Mouse (Mus musculus): Measurements from ENCODE around the gene Ofd1. TPM values are rescaled to one million over a fixed set of nuclear protein-coding genes. Genes with fewer than 3 reads are reported as not detected.

Gene Ofd1
- polyA plus RNA-seq, 1 experiment from 2014 or later: 8.9 TPM

DNA sequence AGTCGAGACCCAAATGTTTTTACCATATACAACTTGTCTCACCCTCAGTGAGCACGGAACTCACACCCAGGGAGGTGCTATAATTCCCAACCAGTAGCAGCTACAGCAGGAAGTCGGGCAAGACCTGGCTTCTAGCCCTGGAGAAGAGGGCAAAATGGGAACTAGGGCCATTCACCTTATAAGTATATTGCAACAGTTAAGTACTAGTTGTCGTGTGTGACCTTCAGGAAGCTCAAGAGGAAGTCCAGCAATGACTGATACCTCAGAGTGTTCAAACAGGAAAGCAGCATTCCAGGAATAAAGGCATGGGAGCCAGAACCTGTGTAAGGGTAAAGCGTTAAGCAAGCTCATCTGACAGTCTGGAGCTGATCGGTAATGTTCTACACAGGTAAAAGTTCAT, 13.0 kb upstream of the Ofd1 start:
- no peak overlapping the region for H3K4me2 ChIP-seq (ENCODE audit: low read depth, low read length, severe bottlenecking)
- no peak overlapping the region for H3K9ac ChIP-seq (ENCODE audit: low read length)
- H3K36me3 ChIP-seq (ENCODE audit: control insufficient read depth, insufficient read depth, low read length): no peaks in the 10 kb centered on the region; the same call in 1 of the 2 replicates
- no peak overlapping the region for H3K27ac ChIP-seq (ENCODE audit: low read depth, low read length)
- H3K4me1 ChIP-seq (replicated peaks; ENCODE audit: control insufficient read depth, insufficient read depth, low read length): no peaks in the 10 kb centered on the region
- ATAC-seq (replicated peaks; ENCODE audit: low FRiP score) (no peak), DNase-seq (ENCODE audit: low spot score) (no peak)
- no peak overlapping the region for H3K4me3 ChIP-seq (ENCODE audit: low read depth, low read length)
- H3K9me3 ChIP-seq (ENCODE audit: control insufficient read depth, low read length): no peaks in the 10 kb centered on the region
- WGBS: 86% methylated on average over 6 of the region's 6 CpGs
- no peaks in the 10 kb centered on the region for H3K27me3 ChIP-seq (ENCODE audit: control insufficient read depth, insufficient read depth, low read length)

- DNase-seq (ENCODE audit: low spot score) (no peak), ATAC-seq (replicated peaks; ENCODE audit: low FRiP score) (no peak)
- no peaks in the 10 kb centered on the region for H3K36me3 ChIP-seq (ENCODE audit: control insufficient read depth, insufficient read depth, low read length)
- H3K4me2 ChIP-seq (ENCODE audit: low read depth, low read length, severe bottlenecking): no peak overlapping the region
- H3K27ac ChIP-seq (ENCODE audit: low read depth, low read length): no peak overlapping the region
- WGBS: 75% methylated on average over 3 of the region's 3 CpGs
- no peak overlapping the region for H3K4me3 ChIP-seq (ENCODE audit: low read depth, low read length)
- no peaks in the 10 kb centered on the region for H3K4me1 ChIP-seq (replicated peaks; ENCODE audit: control insufficient read depth, insufficient read depth, low read length)
- H3K9me3 ChIP-seq (ENCODE audit: control insufficient read depth, low read length): no peaks in the 10 kb centered on the region
- H3K9ac ChIP-seq (ENCODE audit: low read length): no peak overlapping the region
- peaks cover 5% of the 10 kb centered on the region for H3K27me3 ChIP-seq (ENCODE audit: control insufficient read depth, insufficient read depth, low read length)
Measured at GRCm38 (mm10) chrX:166444552-166444951, 4.0 kb upstream of the Ofd1 start.

DNA sequence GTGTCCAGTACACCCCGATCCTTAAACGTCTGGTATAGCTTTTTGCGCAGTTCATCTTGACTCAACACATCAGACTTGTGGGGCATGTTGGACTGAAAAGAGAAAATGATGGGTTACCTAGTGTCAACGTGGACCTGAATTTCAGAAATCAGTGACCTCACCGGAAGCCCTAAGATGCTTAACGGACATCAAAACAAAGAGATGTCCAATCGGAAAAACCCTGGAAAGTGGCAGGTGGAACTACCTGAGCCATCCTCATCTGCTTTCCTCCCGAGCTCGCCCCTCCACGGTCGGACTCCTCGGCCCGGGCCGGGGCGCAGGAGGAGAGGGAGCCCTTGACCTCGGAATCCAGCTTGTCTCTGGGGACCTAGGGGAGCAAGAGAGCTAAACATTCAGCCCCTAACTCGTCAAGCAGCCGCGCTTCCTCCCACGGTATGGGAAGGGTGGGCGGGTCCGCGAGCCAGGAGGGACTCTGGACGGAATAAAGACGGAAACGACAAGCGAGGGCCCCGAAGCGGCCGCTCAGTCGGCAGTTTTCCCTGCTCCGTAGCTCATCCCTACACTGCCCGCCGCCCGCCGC, 378 bp downstream of the Ofd1 start, which contains the start of gene Trappc2:
Gene Trappc2 (plus strand): TSS at position 539 of the 580 bp plus-strand sequence.
- no peaks in the 10 kb centered on the region for H3K36me3 ChIP-seq (ENCODE audit: control insufficient read depth, insufficient read depth, low read length)
- ATAC-seq (replicated peaks; ENCODE audit: low FRiP score) (peak; percentile 82), DNase-seq (ENCODE audit: low spot score) (no peak)
- H3K4me3 ChIP-seq (ENCODE audit: low read depth, low read length): peak within 1 kb of the TSS; percentile 51
- peaks cover 7% of the 10 kb centered on the region for H3K27me3 ChIP-seq (ENCODE audit: control insufficient read depth, insufficient read depth, low read length)
- no peaks in the 10 kb centered on the region for H3K9me3 ChIP-seq (ENCODE audit: control insufficient read depth, low read length)
- 16% methylated on average over 31 of the region's 36 CpGs for WGBS
- peak within 1 kb of the TSS; percentile 58 for H3K4me2 ChIP-seq (ENCODE audit: low read depth, low read length, severe bottlenecking)
- no peaks in the 10 kb centered on the region for H3K4me1 ChIP-seq (replicated peaks; ENCODE audit: control insufficient read depth, insufficient read depth, low read length)
- peak within 1 kb of the TSS; percentile 77 for H3K9ac ChIP-seq (ENCODE audit: low read length)
- H3K27ac ChIP-seq (ENCODE audit: low read depth, low read length): peak within 1 kb of the TSS; percentile 66

DNA sequence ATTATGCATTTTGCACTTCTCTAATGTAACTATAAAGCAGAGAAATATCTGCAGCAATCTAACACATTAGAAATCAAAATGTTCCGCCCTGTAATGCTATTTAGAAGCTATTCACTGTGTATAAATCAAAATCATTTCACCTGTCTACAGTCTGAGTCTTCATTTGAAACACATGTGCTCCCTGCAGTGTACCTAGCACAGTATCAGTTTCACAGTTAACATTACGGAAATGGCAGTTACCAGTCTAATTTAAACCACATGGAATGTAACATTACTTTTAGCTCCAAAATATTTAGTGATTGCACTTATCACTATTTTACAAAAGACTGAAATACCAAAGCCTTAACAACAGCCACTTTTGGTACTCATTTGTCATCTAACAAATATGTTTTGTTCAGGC, 5.7 kb downstream of the Ofd1 start:
- Histone ChIP-seq H3K27me3 (ENCODE audit: control insufficient read depth, insufficient read depth, low read length) (peaks cover 2% of the 10 kb centered on the region), H3K36me3 (ENCODE audit: control insufficient read depth, insufficient read depth, low read length) (no peaks in the 10 kb centered on the region; the same call in 1 of the 2 replicates), H3K4me1 (replicated peaks; ENCODE audit: control insufficient read depth, insufficient read depth, low read length) (no peaks in the 10 kb centered on the region), H3K9ac (ENCODE audit: low read length) (no peak overlapping the region), H3K27ac (ENCODE audit: low read depth, low read length) (no peak overlapping the region), H3K4me2 (ENCODE audit: low read depth, low read length, severe bottlenecking) (no peak overlapping the region), H3K9me3 (ENCODE audit: control insufficient read depth, low read length) (no peaks in the 10 kb centered on the region), H3K4me3 (ENCODE audit: low read depth, low read length) (no peak overlapping the region)
- no peak for ATAC-seq (replicated peaks; ENCODE audit: low FRiP score)
- no peak for DNase-seq (ENCODE audit: low spot score)
- WGBS: 94% methylated on average over 2 of the region's 2 CpGs

DNA sequence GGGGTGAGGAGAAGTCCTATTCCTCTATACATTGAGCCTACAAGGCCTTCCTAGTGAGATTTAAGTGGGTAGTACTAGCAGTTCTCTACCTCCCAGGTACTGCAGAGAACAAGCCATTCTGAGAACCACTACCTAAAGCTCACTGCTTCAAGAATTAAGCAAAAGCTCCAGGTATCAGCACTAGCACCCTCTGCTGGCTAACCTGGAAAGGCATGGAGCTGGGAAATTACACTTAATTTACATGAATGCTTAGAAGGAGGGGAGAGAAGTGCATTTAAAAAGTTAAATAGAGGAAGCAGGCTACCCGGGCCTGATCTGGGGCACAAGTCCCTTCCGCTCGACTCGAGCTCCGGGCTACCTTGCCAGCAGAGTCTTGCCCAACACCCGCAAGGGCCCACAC, 24.3 kb downstream of the Ofd1 start:
- WGBS: 77% methylated on average over 5 of the region's 6 CpGs

DNA sequence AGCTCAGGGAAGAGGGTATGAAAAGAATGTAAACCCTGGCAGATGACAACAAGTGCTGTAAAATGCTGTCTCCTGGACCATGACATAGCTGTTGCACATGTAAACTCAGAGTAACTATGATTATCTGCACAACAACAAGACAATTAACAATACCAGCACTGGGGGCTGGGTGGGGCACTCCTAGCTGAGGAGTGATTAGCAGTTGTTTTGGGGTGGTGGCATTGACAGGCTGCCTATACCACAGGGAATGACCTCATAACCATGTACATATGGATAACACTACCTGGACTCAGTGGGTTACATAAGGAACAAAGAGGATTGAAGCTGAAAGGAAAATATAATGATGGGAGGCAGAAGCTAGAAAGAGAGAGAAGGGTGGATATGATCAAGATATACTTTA, 32.6 kb downstream of the Ofd1 start:
- Histone ChIP-seq H3K4me2 (ENCODE audit: low read depth, low read length, severe bottlenecking) (no peak overlapping the region), H3K27ac (ENCODE audit: low read depth, low read length) (no peak overlapping the region), H3K27me3 (ENCODE audit: control insufficient read depth, insufficient read depth, low read length) (peaks cover 7% of the 10 kb centered on the region)

More for the DNA sequence above, 24.3 kb downstream of the Ofd1 start:
- peaks cover 2% of the 10 kb centered on the region; the same call in 1 of the 2 replicates for H3K27me3 ChIP-seq (ENCODE audit: control insufficient read depth, insufficient read depth, low read length)
- no peak for ATAC-seq (replicated peaks; ENCODE audit: low FRiP score)
- no peak overlapping the region for H3K4me2 ChIP-seq (ENCODE audit: low read depth, low read length, severe bottlenecking)
- H3K4me3 ChIP-seq (ENCODE audit: low read depth, low read length): no peak overlapping the region
- H3K4me1 ChIP-seq (replicated peaks; ENCODE audit: control insufficient read depth, insufficient read depth, low read length): no peaks in the 10 kb centered on the region
- no peak overlapping the region for H3K27ac ChIP-seq (ENCODE audit: low read depth, low read length)
- no peak for DNase-seq (ENCODE audit: low spot score)
- H3K36me3 ChIP-seq (ENCODE audit: control insufficient read depth, insufficient read depth, low read length): no peaks in the 10 kb centered on the region
- no peak overlapping the region for H3K9ac ChIP-seq (ENCODE audit: low read length)
- no peaks in the 10 kb centered on the region for H3K9me3 ChIP-seq (ENCODE audit: control insufficient read depth, low read length)

GRCm38 (mm10) chrX:166393753-166394152, 46.8 kb downstream of the Ofd1 start:
- Histone ChIP-seq H3K4me1 (replicated peaks; ENCODE audit: control insufficient read depth, insufficient read depth, low read length) (no peaks in the 10 kb centered on the region), H3K27ac (ENCODE audit: low read depth, low read length) (no peak overlapping the region), H3K4me3 (ENCODE audit: low read depth, low read length) (no peak overlapping the region), H3K9me3 (ENCODE audit: control insufficient read depth, low read length) (no peaks in the 10 kb centered on the region), H3K9ac (ENCODE audit: low read length) (no peak overlapping the region), H3K36me3 (ENCODE audit: control insufficient read depth, insufficient read depth, low read length) (no peaks in the 10 kb centered on the region), H3K27me3 (ENCODE audit: control insufficient read depth, insufficient read depth, low read length) (peaks cover 2% of the 10 kb centered on the region; the same call in 1 of the 2 replicates), H3K4me2 (ENCODE audit: low read depth, low read length, severe bottlenecking) (no peak overlapping the region)
- WGBS: 91% methylated on average over 1 of the region's 1 CpGs
- ATAC-seq (replicated peaks; ENCODE audit: low FRiP score): no peak
- no peak for DNase-seq (ENCODE audit: low spot score)

More for the DNA sequence above, 32.6 kb downstream of the Ofd1 start:
- H3K4me3 ChIP-seq (ENCODE audit: low read depth, low read length): no peak overlapping the region
- no peaks in the 10 kb centered on the region for H3K9me3 ChIP-seq (ENCODE audit: control insufficient read depth, low read length)
- no peak for DNase-seq (ENCODE audit: low spot score)
- no peak overlapping the region for H3K9ac ChIP-seq (ENCODE audit: low read length)
- no peak for ATAC-seq (replicated peaks; ENCODE audit: low FRiP score)
- no peaks in the 10 kb centered on the region for H3K36me3 ChIP-seq (ENCODE audit: control insufficient read depth, insufficient read depth, low read length)
- no peaks in the 10 kb centered on the region for H3K4me1 ChIP-seq (replicated peaks; ENCODE audit: control insufficient read depth, insufficient read depth, low read length)

DNA sequence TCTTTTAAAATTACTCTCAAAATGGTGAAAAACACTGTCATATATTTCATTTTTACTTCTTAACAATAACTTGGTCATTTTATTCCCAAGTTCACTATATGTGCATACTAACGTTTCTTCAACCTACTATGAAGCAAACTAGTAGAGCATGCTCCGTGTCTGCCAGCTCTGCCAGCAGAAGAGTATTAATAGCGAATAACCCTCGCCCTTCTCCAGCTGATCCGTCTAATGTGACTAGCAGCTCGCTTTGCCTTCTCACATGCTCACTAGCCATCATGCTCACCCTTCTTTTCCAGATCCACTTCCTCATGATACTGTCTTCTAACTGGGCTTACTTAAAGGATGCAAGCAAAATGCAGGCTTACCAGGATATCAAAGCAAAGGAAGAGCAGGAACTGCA, 53.8 kb downstream of the Ofd1 start:
- H3K9me3 ChIP-seq (ENCODE audit: control insufficient read depth, low read length): no peaks in the 10 kb centered on the region
- H3K4me1 ChIP-seq (replicated peaks; ENCODE audit: control insufficient read depth, insufficient read depth, low read length): no peaks in the 10 kb centered on the region
- no peak for ATAC-seq (replicated peaks; ENCODE audit: low FRiP score)
- H3K27me3 ChIP-seq (ENCODE audit: control insufficient read depth, insufficient read depth, low read length): peaks cover 9% of the 10 kb centered on the region
- H3K9ac ChIP-seq (ENCODE audit: low read length): no peak overlapping the region
- H3K27ac ChIP-seq (ENCODE audit: low read depth, low read length): no peak overlapping the region
- no peak overlapping the region for H3K4me2 ChIP-seq (ENCODE audit: low read depth, low read length, severe bottlenecking)
- DNase-seq (ENCODE audit: low spot score): no peak
- no peak overlapping the region for H3K4me3 ChIP-seq (ENCODE audit: low read depth, low read length)
- H3K36me3 ChIP-seq (ENCODE audit: control insufficient read depth, insufficient read depth, low read length): no peaks in the 10 kb centered on the region
- 83% methylated on average over 6 of the region's 6 CpGs for WGBS

GRCm38 (mm10) chrX:166384935-166385334, 55.6 kb downstream of the Ofd1 start:
- Histone ChIP-seq H3K27ac (ENCODE audit: low read depth, low read length) (no peak overlapping the region), H3K4me2 (ENCODE audit: low read depth, low read length, severe bottlenecking) (no peak overlapping the region), H3K9me3 (ENCODE audit: control insufficient read depth, low read length) (no peaks in the 10 kb centered on the region), H3K27me3 (ENCODE audit: control insufficient read depth, insufficient read depth, low read length) (peaks cover 9% of the 10 kb centered on the region), H3K9ac (ENCODE audit: low read length) (no peak overlapping the region), H3K4me3 (ENCODE audit: low read depth, low read length) (no peak overlapping the region), H3K36me3 (ENCODE audit: control insufficient read depth, insufficient read depth, low read length) (no peaks in the 10 kb centered on the region), H3K4me1 (replicated peaks; ENCODE audit: control insufficient read depth, insufficient read depth, low read length) (no peaks in the 10 kb centered on the region)
- DNase-seq (ENCODE audit: low spot score) (no peak), ATAC-seq (replicated peaks; ENCODE audit: low FRiP score) (no peak)
- 82% methylated on average over 3 of the region's 3 CpGs for WGBS

Measured in forebrain, embryonic 11.5 days (tissue).